Mouse (Mus musculus) gastrocnemius, postnatal 4 days (tissue): Measurements from ENCODE around the gene Cdca5. TPM values are rescaled to one million over a fixed set of nuclear protein-coding genes. Genes with fewer than 3 reads are reported as not detected.

Experiments used
- DNase-seq, 2 experiments: peaks; one replicate each; pipeline ENCODE4 v3.0.0; 2021 to 2022; ENCODE audit warnings: low spot score in 2 of 2, mixed read lengths in 2 of 2
- total RNA-seq, 2 experiments: library from RNA; stranded (reverse); gene quantifications; 2 replicates each; pipeline ENCODE4 v1.2.3; 2021

The Cdca5 gene
- total RNA-seq, 2 experiments from 2014 or later = 7.7 to 8.1 TPM

GRCm38 (mm10) chr19:6061021-6061533, 23.7 kb upstream of the Cdca5 start, which contains the start of gene Znhit2:
Gene Znhit2, plus strand, starts transcription at chr19:6061192.
- DNase-seq = peak; percentile 75 to 92

- peak in 1 of 2 experiments; percentile 45 for DNase-seq
Measured at GRCm38 (mm10) chr19:6061641-6062302, 23.0 kb upstream of the Cdca5 start.

- DNase-seq = no peak
Measured at GRCm38 (mm10) chr19:6062418-6062817, 22.4 kb upstream of the Cdca5 start.

- DNase-seq = no peak
Measured at GRCm38 (mm10) chr19:6063081-6063480, 21.7 kb upstream of the Cdca5 start.

- DNase-seq = no peak
Measured at GRCm38 (mm10) chr19:6066571-6066970, 18.2 kb upstream of the Cdca5 start.

- peak in 1 of 2 experiments; percentile 80 for DNase-seq
Measured at GRCm38 (mm10) chr19:6067011-6067723, 17.6 kb upstream of the Cdca5 start.

- DNase-seq = peak; percentile 85 to 91
Measured at GRCm38 (mm10) chr19:6067724-6068415, 16.9 kb upstream of the Cdca5 start, which contains the start of gene Tm7sf2. Gene Tm7sf2, minus strand, starts transcription at chr19:6068373.

GRCm38 (mm10) chr19:6068951-6069350, 15.8 kb upstream of the Cdca5 start:
- DNase-seq = no peak

GRCm38 (mm10) chr19:6069851-6070250, 14.9 kb upstream of the Cdca5 start:
- DNase-seq = no peak

- no peak for DNase-seq
Measured at GRCm38 (mm10) chr19:6070571-6071250, 14.1 kb upstream of the Cdca5 start.

GRCm38 (mm10) chr19:6071261-6071660, 13.5 kb upstream of the Cdca5 start:
- no peak for DNase-seq

- no peak for DNase-seq
Measured at GRCm38 (mm10) chr19:6073889-6074288, 10.9 kb upstream of the Cdca5 start.

- peak; percentile 55 to 79 for DNase-seq
Measured at GRCm38 (mm10) chr19:6076564-6077393, 8.0 kb upstream of the Cdca5 start, which contains the start of gene Vps51. Gene Vps51, minus strand, starts transcription at chr19:6077231.

- DNase-seq = no peak
Measured at GRCm38 (mm10) chr19:6079983-6080480, 4.8 kb upstream of the Cdca5 start, which contains the start of gene Tmem262. Gene Tmem262, plus strand, starts transcription at chr19:6080033.

GRCm38 (mm10) chr19:6082156-6082555, 2.6 kb upstream of the Cdca5 start, which contains the start of gene Gm28374:
Gene Gm28374, minus strand, starts transcription at chr19:6082256.
- DNase-seq = no peak

- DNase-seq = no peak
Measured at GRCm38 (mm10) chr19:6085417-6085879, 665 bp downstream of the Cdca5 start.

GRCm38 (mm10) chr19:6088841-6089240, 4.1 kb downstream of the Cdca5 start:
- DNase-seq = no peak

GRCm38 (mm10) chr19:6094119-6094518, 9.3 kb downstream of the Cdca5 start, which contains the start of gene AC131692.1:
Gene AC131692.1, plus strand, starts transcription at chr19:6094419.
- no peak for DNase-seq

- DNase-seq = no peak
Measured at GRCm38 (mm10) chr19:6097847-6098246, 13.1 kb downstream of the Cdca5 start.
